Mouse (Mus musculus) intestine, embryonic 14.5 days (tissue): ENCODE results near the gene Abca8b. TPM values are rescaled to one million over a fixed set of nuclear protein-coding genes. Genes with fewer than 3 reads are reported as not detected.

Experiments
- ATAC-seq: fragments of 200-750 bp; cut with Nextera tagmentation; replicated peaks from 2 replicates; pipeline ENCODE4 v1.8.0; 2017; ENCODE audit warnings: low read depth, moderate number of reproducible peaks, moderate TSS enrichment, moderate library complexity; ENCODE audit not compliant: low FRiP score, low TSS enrichment
- DNase-seq: peaks from one replicate; pipeline ENCODE4 v3.0.0-alpha.2; 2018; ENCODE audit warnings: low spot score
- H3K27ac ChIP-seq: fragments of 300-500 bp; sonication (generic); 2 replicates; pipeline ENCODE4 v1.5.1; 2014; ENCODE audit warnings: low read depth, mild to moderate bottlenecking, control low read depth
- H3K27me3 ChIP-seq: fragments of 300-500 bp; sonication (generic); replicated peaks from 2 replicates; pipeline ENCODE4 v1.6.1; 2014; ENCODE audit warnings: low read length, control low read depth; ENCODE audit not compliant: control insufficient read depth, insufficient read depth
- H3K36me3 ChIP-seq: fragments of 300-500 bp; sonication (generic); 2 replicates; pipeline ENCODE4 v1.6.1; 2014; ENCODE audit warnings: low read length, control low read depth; ENCODE audit not compliant: control insufficient read depth, insufficient read depth
- H3K4me1 ChIP-seq: fragments of 300-500 bp; sonication (generic); replicated peaks from 2 replicates; pipeline ENCODE4 v1.6.1; 2014; ENCODE audit warnings: low read length, control low read depth, mixed read lengths; ENCODE audit not compliant: control insufficient read depth, insufficient read depth
- H3K4me2 ChIP-seq: fragments of 300-500 bp; sonication (generic); 2 replicates; pipeline ENCODE4 v1.6.1; 2014; ENCODE audit warnings: low read length
- H3K4me3 ChIP-seq: fragments of 300-500 bp; sonication (generic); 2 replicates; pipeline ENCODE4 v1.5.1; 2014; ENCODE audit warnings: low read depth, low read length, control low read depth, mixed read lengths
- H3K9ac ChIP-seq: fragments of 300-500 bp; sonication (generic); 2 replicates; pipeline ENCODE4 v1.6.1; 2014; ENCODE audit warnings: mild to moderate bottlenecking, low read length
- H3K9me3 ChIP-seq: fragments of 300-500 bp; sonication (generic); 2 replicates; pipeline ENCODE4 v1.6.1; 2016; ENCODE audit warnings: low read length, control low read depth; ENCODE audit not compliant: control insufficient read depth
- WGBS: fragments of 180-500 bp; shearing (Covaris S2); extraction: QIAGEN DNeasy Blood & Tissue Kit; methylation state at CpG from one replicate; pipeline ENCODE4 v1.1.7; 2014; 5-methylcytosine and 5-hydroxymethylcytosine counted together
- polyA plus RNA-seq: library from polyadenylated mRNA; unstranded; fragments of >200 nt; fragmentation: Nextera tagmentation; extraction: Ambion mirVana; gene quantifications from 2 replicates; pipeline ENCODE4 v1.2.1, GENCODE M21; 2014

Gene Abca8b
- 0.66 and 0.92 TPM in 2 replicates for polyA plus RNA-seq

GRCm38 (mm10) chr11:109995624-109996023 lies at the start of gene Abca8b:
Gene Abca8b (minus strand): TSS chr11:109995845.
- H3K9ac ChIP-seq = peak within 1 kb of the TSS; percentile 34
- H3K27ac ChIP-seq = no peak within 1 kb of the TSS
- H3K4me3 ChIP-seq = peak within 1 kb of the TSS; percentile 53
- H3K27me3 ChIP-seq = no peaks in the 10 kb centered on the region
- under 1% methylated on average over 15 of the region's 15 CpGs for WGBS
- H3K9me3 ChIP-seq = no peaks in the 10 kb centered on the region
- peak; percentile 95 for ATAC-seq
- peak; percentile 78 for DNase-seq
- H3K4me1 ChIP-seq = 0 out of 2 replicates have a peak, but pooled peaks cover 12% of the 10 kb centered on the region
- no peaks in the 10 kb centered on the region for H3K36me3 ChIP-seq
- H3K4me2 ChIP-seq = peak within 1 kb of the TSS; percentile 82

- Histone ChIP-seq H3K4me3 (no peak overlapping the region), H3K27ac (no peak overlapping the region), H3K36me3 (no peaks in the 10 kb centered on the region), H3K9ac (no peak overlapping the region), H3K9me3 (no peaks in the 10 kb centered on the region), H3K27me3 (no peaks in the 10 kb centered on the region), H3K4me2 (no peak overlapping the region), H3K4me1 (no peaks in the 10 kb centered on the region)
- no peak for ATAC-seq
- no peak for DNase-seq
- WGBS = 90% methylated on average over 2 of the region's 2 CpGs
Observed at GRCm38 (mm10) chr11:110037795-110038194, 42.1 kb upstream of the Abca8b start.

GRCm38 (mm10) chr11:110028913-110029695 lies 33.5 kb upstream of the Abca8b start:
- Histone ChIP-seq H3K27me3 (no peaks in the 10 kb centered on the region), H3K9ac (no peak overlapping the region), H3K36me3 (no peaks in the 10 kb centered on the region), H3K4me2 (no peak overlapping the region), H3K4me3 (no peak overlapping the region), H3K9me3 (no peaks in the 10 kb centered on the region), H3K4me1 (no peaks in the 10 kb centered on the region; the same call in 1 of the 2 replicates), H3K27ac (no peak overlapping the region)
- WGBS = 29% methylated on average over 7 of the region's 7 CpGs
- DNase-seq (peak; percentile 53), ATAC-seq (no peak)

GRCm38 (mm10) chr11:110010836-110011546 lies 15.3 kb upstream of the Abca8b start:
- Histone ChIP-seq H3K27me3 (no peaks in the 10 kb centered on the region), H3K4me1 (no peaks in the 10 kb centered on the region), H3K4me3 (no peak overlapping the region), H3K4me2 (no peak overlapping the region), H3K27ac (no peak overlapping the region), H3K9me3 (no peaks in the 10 kb centered on the region), H3K36me3 (no peaks in the 10 kb centered on the region), H3K9ac (no peak overlapping the region)
- WGBS = 83% methylated on average over 2 of the region's 2 CpGs
- DNase-seq = no peak
- ATAC-seq = no peak

- ATAC-seq = peak; percentile 59
- H3K9ac ChIP-seq = no peak overlapping the region
- H3K4me3 ChIP-seq = peak overlapping the region; percentile 53
- peak; percentile 52 for DNase-seq
- 1% methylated on average over 3 of the region's 3 CpGs for WGBS
- no peak overlapping the region for H3K27ac ChIP-seq
- H3K9me3 ChIP-seq = no peaks in the 10 kb centered on the region
- no peaks in the 10 kb centered on the region for H3K36me3 ChIP-seq
- no peaks in the 10 kb centered on the region for H3K27me3 ChIP-seq
- peak overlapping the region; percentile 82 for H3K4me2 ChIP-seq
- H3K4me1 ChIP-seq = 0 out of 2 replicates have a peak, but pooled peaks cover 12% of the 10 kb centered on the region
Observed at GRCm38 (mm10) chr11:109995013-109995412, 632 bp downstream of the Abca8b start.

- H3K9ac ChIP-seq = no peak overlapping the region
- WGBS = 36% methylated on average over 6 of the region's 6 CpGs
- no peaks in the 10 kb centered on the region for H3K9me3 ChIP-seq
- H3K27me3 ChIP-seq = no peaks in the 10 kb centered on the region
- no peak overlapping the region for H3K27ac ChIP-seq
- H3K4me2 ChIP-seq = no peak overlapping the region
- no peak for DNase-seq
- 0 out of 2 replicates have a peak, but pooled peaks cover 12% of the 10 kb centered on the region for H3K4me1 ChIP-seq
- no peak overlapping the region for H3K4me3 ChIP-seq
- ATAC-seq = no peak
- H3K36me3 ChIP-seq = no peaks in the 10 kb centered on the region
Observed at GRCm38 (mm10) chr11:109994014-109994413, 1.6 kb downstream of the Abca8b start.

- no peaks in the 10 kb centered on the region for H3K36me3 ChIP-seq
- 81% methylated on average over 3 of the region's 3 CpGs for WGBS
- DNase-seq (no peak), ATAC-seq (no peak)
- no peak overlapping the region for H3K4me3 ChIP-seq
- H3K4me1 ChIP-seq = 0 out of 2 replicates have a peak, but pooled peaks cover 17% of the 10 kb centered on the region
- no peaks in the 10 kb centered on the region for H3K27me3 ChIP-seq
- no peak overlapping the region for H3K27ac ChIP-seq
- no peak overlapping the region for H3K9ac ChIP-seq
- H3K4me2 ChIP-seq = no peak overlapping the region
- no peaks in the 10 kb centered on the region for H3K9me3 ChIP-seq
Observed at GRCm38 (mm10) chr11:109991270-109991669, 4.4 kb downstream of the Abca8b start.

- no peak for DNase-seq
- 0 out of 2 replicates have a peak, but pooled peaks cover 11% of the 10 kb centered on the region for H3K4me1 ChIP-seq
- no peaks in the 10 kb centered on the region for H3K36me3 ChIP-seq
- H3K9ac ChIP-seq = no peak overlapping the region
- H3K9me3 ChIP-seq = no peaks in the 10 kb centered on the region
- H3K27ac ChIP-seq = no peak overlapping the region
- no peak overlapping the region for H3K4me3 ChIP-seq
- no peaks in the 10 kb centered on the region for H3K27me3 ChIP-seq
- H3K4me2 ChIP-seq = no peak overlapping the region
- no peak for ATAC-seq
- WGBS = 92% methylated on average over 2 of the region's 2 CpGs
Observed at GRCm38 (mm10) chr11:109990256-109990655, 5.4 kb downstream of the Abca8b start.
